Comparison of ENCODE assay signal across 8 mouse cellular contexts in the genomic region with DNA sequence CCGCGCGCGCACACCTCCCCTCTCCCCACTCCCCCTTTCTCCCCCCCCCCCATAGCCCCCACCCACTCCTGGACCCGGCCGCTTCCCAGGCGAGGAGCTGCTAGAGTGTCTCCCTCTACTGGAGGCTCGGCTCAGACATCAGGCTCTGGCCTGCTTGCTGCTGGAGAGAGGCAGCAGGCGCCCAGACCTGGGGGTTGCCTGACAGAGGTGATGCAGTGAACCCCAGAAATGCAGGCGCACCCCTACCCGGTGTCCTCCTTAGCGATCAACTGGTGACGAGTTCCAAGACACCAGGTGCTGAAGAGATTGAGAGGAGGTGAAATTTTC. TPM values are rescaled to one million over a fixed set of nuclear protein-coding genes. Genes with fewer than 3 reads are reported as not detected.
DNase-seq lines count a peak whose midpoint lies in the region; ATAC-seq and TF ChIP-seq lines count a peak whose summit lies in the region.

Gene Pknox2 (minus strand): TSS at position 49 of the 327 bp plus-strand sequence.

- H3K27ac ChIP-seq in bone marrow, adult 2 months (ENCODE audit: control insufficient read depth, insufficient read depth, low read depth, low read length, poor library complexity), result peak within 1 kb of the TSS; percentile 43; the same call in 1 of the 2 replicates
- peak within 1 kb of the TSS; percentile 100 for H3K27ac ChIP-seq in forebrain, embryonic 12.5 days
- peak within 1 kb of the TSS; percentile 95 for H3K27ac ChIP-seq in heart, embryonic 15.5 days
- peak within 1 kb of the TSS; percentile 41 for H3K27ac ChIP-seq in liver, embryonic 13.5 days
- peak within 1 kb of the TSS; percentile 100 for H3K27ac ChIP-seq in neural tube, embryonic 13.5 days (replicated peaks)

- TF ChIP-seq CTCF in bone marrow, adult 2 months (IDR thresholded peaks at IDR 0.05; ENCODE audit: control insufficient read depth, insufficient read depth, low read length), result peak; percentile 29; the same call in 1 of the 2 replicates

- peak within 1 kb of the TSS; percentile 26 for H3K4me3 ChIP-seq in bone marrow, adult 2 months (replicated peaks; ENCODE audit: control insufficient read depth, low read depth, low read length)
- H3K4me3 ChIP-seq in forebrain, embryonic 12.5 days (replicated peaks), result peak within 1 kb of the TSS; percentile 85
- H3K4me3 ChIP-seq in heart, embryonic 15.5 days, result peak within 1 kb of the TSS; percentile 81
- peak within 1 kb of the TSS; percentile 50 for H3K4me3 ChIP-seq in liver, embryonic 13.5 days (replicated peaks)
- peak within 1 kb of the TSS; percentile 93 for H3K4me3 ChIP-seq in neural tube, embryonic 13.5 days

- H3K27me3 ChIP-seq in forebrain, embryonic 12.5 days, result peaks cover 12% of the 10 kb centered on the region; the same call in 1 of the 2 replicates
- peaks cover 9% of the 10 kb centered on the region; the same call in 1 of the 2 replicates for H3K27me3 ChIP-seq in heart, embryonic 15.5 days
- H3K27me3 ChIP-seq in liver, embryonic 13.5 days, result peaks cover 73% of the 10 kb centered on the region
- no peaks in the 10 kb centered on the region for H3K27me3 ChIP-seq in neural tube, embryonic 13.5 days

- WGBS in bone marrow, adult 2 months, result 4% methylated on average over 9 of the region's 13 CpGs
- under 1% methylated on average over 12 of the region's 13 CpGs for WGBS in forebrain, embryonic 12.5 days
- 2% methylated on average over 9 of the region's 13 CpGs for WGBS in heart, embryonic 15.5 days
- WGBS in liver, embryonic 13.5 days (ENCODE audit: insufficient replicate concordance), result 2% methylated on average over 9 of the region's 13 CpGs
- WGBS in neural tube, embryonic 13.5 days, result 1% methylated on average over 9 of the region's 13 CpGs

- no peak for TF ChIP-seq POLR2A in bone marrow, adult 2 months (IDR thresholded peaks at IDR 0.05; ENCODE audit: borderline replicate concordance, control insufficient read depth, low read depth, low read length)

- ATAC-seq in forebrain, embryonic 12.5 days (ENCODE audit: low FRiP score), result peak; percentile 90
- no peak; the same call in 1 of the 2 replicates for ATAC-seq in heart, embryonic 15.5 days (replicated peaks; ENCODE audit: insufficient number of reproducible peaks, insufficient read depth, low FRiP score, low read depth)
- peak; percentile 66 for ATAC-seq in liver, embryonic 13.5 days (ENCODE audit: low read depth)
- peak; percentile 87 for ATAC-seq in neural tube, embryonic 13.5 days (ENCODE audit: low read depth)

- no peaks in the 10 kb centered on the region for H3K9me3 ChIP-seq in forebrain, embryonic 12.5 days
- no peaks in the 10 kb centered on the region for H3K9me3 ChIP-seq in heart, embryonic 15.5 days (replicated peaks)
- H3K9me3 ChIP-seq in liver, embryonic 13.5 days (replicated peaks), result no peaks in the 10 kb centered on the region
- H3K9me3 ChIP-seq in neural tube, embryonic 13.5 days, result no peaks in the 10 kb centered on the region

- H3K36me3 ChIP-seq in forebrain, embryonic 12.5 days (replicated peaks), result no peaks in the 10 kb centered on the region
- H3K36me3 ChIP-seq in heart, embryonic 15.5 days, result no peaks in the 10 kb centered on the region
- no peaks in the 10 kb centered on the region for H3K36me3 ChIP-seq in liver, embryonic 13.5 days
- H3K36me3 ChIP-seq in neural tube, embryonic 13.5 days, result no peaks in the 10 kb centered on the region

- DNase-seq in B cell, adult 2 months, result peak; percentile 40 to 46
- peak; percentile 91 for DNase-seq in kidney, postnatal 10 days
- DNase-seq in liver, embryonic 13.5 days, result no peak
- DNase-seq in thymus, postnatal 25 days, result peak; percentile 76

- H3K4me1 ChIP-seq in bone marrow, adult 2 months (ENCODE audit: control insufficient read depth, insufficient read depth, low read length), result no peaks in the 10 kb centered on the region; the same call in 1 of the 2 replicates
- peaks cover 35% of the 10 kb centered on the region for H3K4me1 ChIP-seq in forebrain, embryonic 12.5 days
- H3K4me1 ChIP-seq in heart, embryonic 15.5 days (replicated peaks), result peaks cover 24% of the 10 kb centered on the region
- 0 out of 2 replicates have a peak, but pooled peaks cover 2% of the 10 kb centered on the region for H3K4me1 ChIP-seq in liver, embryonic 13.5 days (replicated peaks)
- H3K4me1 ChIP-seq in neural tube, embryonic 13.5 days (replicated peaks), result peaks cover 35% of the 10 kb centered on the region

- H3K4me2 ChIP-seq in forebrain, embryonic 12.5 days, result peak within 1 kb of the TSS; percentile 89
- peak within 1 kb of the TSS; percentile 95 for H3K4me2 ChIP-seq in heart, embryonic 15.5 days
- peak within 1 kb of the TSS; percentile 69 for H3K4me2 ChIP-seq in liver, embryonic 13.5 days
- H3K4me2 ChIP-seq in neural tube, embryonic 13.5 days, result peak within 1 kb of the TSS; percentile 81

- H3K9ac ChIP-seq in forebrain, embryonic 12.5 days, result peak within 1 kb of the TSS; percentile 98
- H3K9ac ChIP-seq in heart, embryonic 15.5 days, result peak within 1 kb of the TSS; percentile 84
- H3K9ac ChIP-seq in liver, embryonic 13.5 days, result peak within 1 kb of the TSS; percentile 42
- peak within 1 kb of the TSS; percentile 96 for H3K9ac ChIP-seq in neural tube, embryonic 13.5 days

RNA-seq across cellular contexts. Expression of gene Pknox2, which starts in this region (rescaled TPM):
- 0.52 and 0.72 TPM in 2 replicates for polyA plus RNA-seq in bone marrow, adult 2 months (2011; ENCODE audit: insufficient read depth, insufficient read length, low replicate concordance, missing spikeins)
- 27.1 and 29.5 TPM in 2 replicates for polyA plus RNA-seq in forebrain, embryonic 12.5 days (2016; fragmentation: Nextera tagmentation; extraction: Ambion mirVana)
- 4.6 and 6.6 TPM in 2 replicates for polyA plus RNA-seq in heart, embryonic 15.5 days (2015; fragmentation: Nextera tagmentation; extraction: Ambion mirVana)
- polyA plus RNA-seq in liver, embryonic 13.5 days (2015; fragmentation: Nextera tagmentation; extraction: Ambion mirVana), result 0.36 and 0.50 TPM in 2 replicates
- 59.2 and 65.0 TPM in 2 replicates for polyA plus RNA-seq in neural tube, embryonic 13.5 days (2015; fragmentation: Nextera tagmentation; extraction: Ambion mirVana)

Comparison
In these comparisons a context has a peak if more than half of its experiments do, and no peak if none do; other contexts are left out.
1. Peak in ATAC-seq, H3K4me3 ChIP-seq, H3K27ac ChIP-seq, H3K9ac ChIP-seq and H3K4me2 ChIP-seq in liver, embryonic 13.5 days; RNA of the gene not detected or under 1 TPM.
2. H3K27ac ChIP-seq: peak in every context shown above with its lines; median percentile 100 in forebrain, embryonic 12.5 days; 100 in neural tube, embryonic 13.5 days; 95 in heart, embryonic 15.5 days; 43 in bone marrow, adult 2 months; 41 in liver, embryonic 13.5 days.
3. H3K4me3 ChIP-seq: peak in every context shown above with its lines; median percentile 93 in neural tube, embryonic 13.5 days; 85 in forebrain, embryonic 12.5 days; 81 in heart, embryonic 15.5 days; 50 in liver, embryonic 13.5 days; 26 in bone marrow, adult 2 months.
4. H3K9ac ChIP-seq: peak in every context shown above with its lines; median percentile 98 in forebrain, embryonic 12.5 days; 96 in neural tube, embryonic 13.5 days; 84 in heart, embryonic 15.5 days; 42 in liver, embryonic 13.5 days.